Mouse (Mus musculus): ENCODE data around the gene Prcd. TPM values are rescaled to one million over a fixed set of nuclear protein-coding genes. Genes with fewer than 3 reads are reported as not detected.
A peak's percentile ranks its signal among the peaks of the same experiment; 100 is the strongest.
"Not testable (repeated sequence)": the region's sequence is repeated elsewhere in the genome, so short reads cannot be mapped to it uniquely, and the experiment has no call there.

The Prcd gene
- polyA plus RNA-seq, 2 experiments from 2014 or later = not detected

DNA sequence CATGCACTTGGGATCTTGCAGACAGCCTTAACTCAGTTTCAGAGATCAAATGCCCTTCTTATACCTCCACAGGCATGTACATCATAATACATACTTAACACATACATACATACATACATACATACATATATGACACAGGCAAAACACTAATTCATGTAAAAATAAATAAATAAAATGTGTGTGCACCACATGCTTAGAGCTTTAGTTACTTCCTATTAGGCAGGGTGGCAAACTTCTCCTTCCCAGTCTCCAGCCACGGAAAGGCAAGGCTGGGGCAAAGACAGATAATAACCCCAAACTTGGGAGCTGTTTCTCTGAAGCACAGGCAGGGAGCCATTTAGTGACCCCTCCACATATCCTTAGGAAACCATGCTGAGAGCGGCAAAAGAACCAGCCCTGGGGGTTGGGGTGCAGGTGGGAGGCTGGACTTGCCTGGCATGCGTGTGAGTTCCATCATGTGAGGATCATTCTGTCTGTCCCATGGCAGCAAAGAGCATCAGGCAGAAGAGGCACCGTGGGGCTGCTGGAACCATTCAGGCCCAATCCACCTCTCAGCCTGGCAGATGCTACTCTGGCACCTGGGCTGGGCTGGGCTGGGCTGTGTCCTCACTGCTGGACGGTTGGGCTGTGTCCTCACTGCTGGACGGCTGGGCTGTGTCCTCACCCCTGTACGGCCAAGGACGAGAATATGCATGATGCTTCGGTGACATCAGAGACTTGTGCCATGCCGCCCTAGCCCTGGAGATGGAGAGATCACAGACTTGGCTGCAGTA lies 26.8 kb upstream of the Prcd start, which contains the start of gene Rhbdf2:
Rhbdf2 (minus strand) TSS at position 721 of the 773 bp plus-strand sequence.
- ATAC-seq = no peak

DNA sequence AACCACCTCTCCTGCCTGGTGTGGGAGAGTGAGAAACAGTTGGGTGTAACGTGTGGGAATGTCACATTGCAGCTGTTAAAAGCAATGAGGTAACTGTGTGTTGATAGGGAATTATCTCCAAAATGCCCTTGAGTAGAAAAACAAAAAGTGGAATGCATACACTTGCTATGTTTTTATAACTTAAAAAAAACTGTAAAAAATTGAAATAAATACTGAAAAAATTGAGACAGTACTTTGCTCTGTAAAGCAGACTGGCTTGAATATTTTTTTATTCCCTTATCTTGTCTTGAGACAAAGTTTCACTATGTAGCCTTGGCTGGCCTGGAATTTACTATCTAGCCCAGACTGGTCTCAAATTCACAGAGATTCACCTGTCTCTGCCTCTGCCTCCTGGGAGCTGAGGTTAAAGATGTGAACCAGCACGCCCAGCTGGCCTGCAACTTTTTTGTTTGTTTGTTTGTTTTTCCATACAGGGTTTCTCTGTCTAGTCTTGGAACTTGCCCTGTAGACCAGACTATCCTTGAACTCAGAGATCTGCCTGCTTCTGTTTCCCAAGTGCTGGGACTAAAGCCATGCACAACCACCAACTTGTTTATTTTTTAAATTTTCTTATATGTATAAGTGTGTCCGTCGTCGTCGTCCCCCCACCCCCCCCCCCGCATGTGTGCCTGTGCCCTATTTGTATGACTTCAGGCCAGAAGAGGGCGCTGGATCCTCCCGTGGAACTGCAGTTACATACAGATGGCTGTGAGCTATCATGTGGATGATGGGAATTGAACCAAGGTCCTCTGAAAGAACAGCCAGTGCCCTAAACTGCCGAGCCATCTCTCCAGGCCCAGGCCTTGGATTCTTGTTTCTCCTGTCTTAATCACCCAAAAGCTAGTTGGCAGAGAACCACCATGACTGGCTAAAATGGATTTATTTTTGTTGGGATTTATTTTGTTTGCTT lies 26.0 kb upstream of the Prcd start:
- no peak for ATAC-seq

DNA sequence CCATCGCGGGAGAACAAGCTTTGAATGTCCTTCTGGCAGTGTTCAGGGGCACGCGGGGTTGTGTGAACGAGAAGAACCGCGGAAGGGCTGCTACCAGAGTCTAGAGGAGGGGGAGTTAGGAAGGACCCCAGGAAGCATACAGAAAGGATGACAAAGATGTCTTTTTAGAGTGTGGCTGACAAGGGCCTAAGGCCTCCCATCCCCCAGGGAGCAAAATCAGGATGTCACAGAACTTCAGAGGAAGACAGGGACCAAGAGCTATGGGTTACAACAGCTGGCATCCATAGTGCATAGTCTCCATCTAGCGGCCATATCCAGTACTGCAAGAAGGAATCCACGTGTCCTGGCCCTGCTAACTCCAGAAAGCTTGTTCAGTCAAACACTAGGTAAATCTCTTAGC lies 24.6 kb upstream of the Prcd start:
- ATAC-seq = peak; percentile 34

GRCm38 (mm10) chr11:116629472-116629871 lies 23.9 kb upstream of the Prcd start:
- ATAC-seq = no peak

DNA sequence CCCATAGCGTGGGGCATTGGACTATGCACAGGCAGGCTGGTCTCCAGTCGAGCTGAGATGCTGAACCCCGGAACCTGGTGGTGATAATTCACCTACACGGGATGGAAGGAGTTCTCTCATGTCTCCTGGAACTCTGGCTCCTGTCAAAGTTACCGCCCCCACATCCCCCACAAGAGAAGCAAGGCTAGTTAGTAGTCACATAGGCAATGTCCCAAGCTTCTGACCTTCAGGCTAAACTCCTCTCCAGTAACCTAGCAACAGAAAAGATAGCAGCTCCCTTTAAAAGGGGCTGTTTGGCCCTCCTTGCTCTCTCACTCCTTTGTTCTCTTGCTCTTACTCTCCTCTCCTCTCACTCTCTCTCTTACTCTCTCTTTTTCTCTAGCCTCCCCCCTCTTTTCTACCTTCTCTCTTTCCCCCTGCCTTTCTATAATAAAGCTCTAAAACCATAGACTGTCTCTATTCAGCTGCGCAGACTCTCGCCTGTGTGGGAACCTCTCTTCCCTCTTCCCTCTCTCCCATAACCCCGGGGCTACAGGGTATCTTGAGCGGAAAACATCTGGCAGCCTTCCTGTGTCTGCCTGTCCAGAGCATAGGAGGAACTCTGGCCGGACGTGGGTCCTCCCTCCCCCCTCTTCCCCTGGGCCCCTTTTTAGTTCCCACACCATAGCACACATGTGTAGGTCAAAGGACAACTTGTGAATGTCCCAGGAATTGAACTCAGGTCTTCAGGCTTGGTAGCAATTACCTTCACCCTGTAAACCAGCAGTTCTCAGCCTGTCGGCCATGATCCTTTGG lies 23.0 kb upstream of the Prcd start:
- ATAC-seq = no peak

DNA sequence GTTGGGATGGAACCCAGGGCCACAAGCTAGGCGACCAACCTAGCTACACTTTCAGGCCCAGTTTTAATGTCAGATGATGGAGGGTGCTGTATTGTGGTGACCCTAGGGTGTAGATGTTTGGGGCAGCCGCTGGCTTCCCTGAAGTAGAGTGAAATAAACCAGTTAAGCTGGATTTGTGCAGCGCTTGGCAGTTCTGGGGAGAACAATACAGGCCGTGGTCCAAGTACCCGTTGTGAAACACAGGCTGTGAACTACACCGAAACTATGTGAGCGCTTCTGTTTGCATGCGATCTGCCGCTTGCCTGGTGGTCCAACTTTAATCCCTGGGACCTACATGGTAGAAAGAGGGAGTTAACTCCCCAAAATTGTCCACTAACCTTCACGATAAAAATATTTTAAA lies 20.4 kb upstream of the Prcd start:
- no peak for ATAC-seq

DNA sequence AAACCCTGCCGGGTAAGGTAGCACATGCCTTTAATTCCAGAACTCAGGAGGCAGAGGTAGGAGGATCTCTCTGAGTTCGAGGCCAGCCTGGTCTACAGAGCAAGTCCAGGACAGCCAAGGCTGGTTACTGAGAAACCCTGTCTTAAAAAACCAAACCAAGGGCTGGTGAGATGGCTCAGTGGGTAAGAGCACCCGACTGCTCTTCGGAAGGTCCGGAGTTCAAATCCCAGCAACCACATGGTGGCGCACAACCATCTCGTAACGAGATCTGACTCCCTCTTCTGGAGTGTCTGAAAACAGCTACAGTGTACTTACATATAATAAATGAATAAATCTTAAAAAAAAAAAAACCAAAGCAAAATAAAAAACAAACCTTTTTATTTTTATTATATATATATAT lies 16.7 kb upstream of the Prcd start:
- ATAC-seq = not testable (repeated sequence)

GRCm38 (mm10) chr11:116641168-116641567 lies 12.2 kb upstream of the Prcd start:
- no peak for ATAC-seq

DNA sequence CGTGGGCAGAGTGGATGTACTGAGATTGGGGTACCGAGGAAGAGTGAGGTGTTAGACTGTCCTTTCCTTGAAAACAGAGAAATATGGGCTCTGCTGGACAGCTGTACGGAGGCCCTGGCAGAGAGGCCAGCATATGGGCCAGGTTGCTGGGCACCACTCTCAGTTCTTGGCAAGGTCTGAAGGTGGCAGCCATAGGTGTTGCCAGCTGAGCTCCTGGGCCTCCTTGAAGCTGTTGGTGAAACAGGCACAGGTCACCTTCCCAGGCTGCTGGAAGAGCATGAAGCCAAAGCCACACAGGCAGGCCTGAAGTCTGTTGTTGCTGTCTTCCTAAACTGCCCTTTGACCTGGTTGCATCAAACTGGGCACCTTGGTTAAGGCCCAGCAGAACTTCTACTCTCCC lies 11.6 kb upstream of the Prcd start:
- no peak for ATAC-seq

DNA sequence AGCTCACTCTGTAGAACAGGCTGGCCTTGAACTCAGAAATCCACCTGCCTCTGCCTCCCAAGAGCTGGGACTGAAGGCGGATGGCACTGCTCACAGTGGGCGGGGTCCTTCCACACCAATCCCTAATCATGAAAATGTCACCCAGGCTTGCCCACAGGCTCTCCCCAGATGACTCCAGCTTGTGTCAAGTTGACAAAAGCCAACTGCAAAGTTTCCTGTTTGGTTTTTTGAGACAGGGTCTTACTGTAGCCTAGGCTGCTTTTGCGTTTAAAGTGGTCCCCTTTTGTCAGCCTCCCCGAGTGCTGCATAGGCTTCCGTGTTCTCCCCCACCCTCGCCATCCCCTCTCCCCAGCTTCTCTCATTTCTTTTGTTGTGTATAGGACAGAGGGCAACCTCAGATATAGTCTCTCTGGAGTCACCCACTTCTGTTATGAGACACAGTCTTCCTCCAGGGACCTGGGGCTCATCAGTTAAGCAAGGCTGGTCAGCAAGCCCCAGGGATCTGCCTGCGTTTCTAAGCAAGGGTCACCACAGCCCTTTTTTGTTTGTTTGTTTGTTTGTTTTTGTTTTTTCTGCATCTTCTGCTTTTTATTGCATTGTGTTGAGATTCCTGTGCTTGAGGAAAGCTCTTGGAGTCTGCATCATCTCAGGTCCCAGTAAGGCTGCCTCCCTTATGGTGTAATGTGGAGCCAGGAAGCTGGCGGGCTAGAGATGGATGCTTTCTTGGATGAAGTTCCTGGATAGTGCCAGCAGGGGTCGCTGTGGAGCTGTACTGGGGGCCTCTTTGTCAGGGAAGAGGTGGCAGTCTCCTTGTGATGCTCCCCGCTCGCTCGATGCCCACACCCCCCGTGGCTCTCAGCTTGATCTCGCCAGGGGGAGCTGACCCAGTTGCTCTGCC lies 10.4 kb upstream of the Prcd start:
- no peak for ATAC-seq

DNA sequence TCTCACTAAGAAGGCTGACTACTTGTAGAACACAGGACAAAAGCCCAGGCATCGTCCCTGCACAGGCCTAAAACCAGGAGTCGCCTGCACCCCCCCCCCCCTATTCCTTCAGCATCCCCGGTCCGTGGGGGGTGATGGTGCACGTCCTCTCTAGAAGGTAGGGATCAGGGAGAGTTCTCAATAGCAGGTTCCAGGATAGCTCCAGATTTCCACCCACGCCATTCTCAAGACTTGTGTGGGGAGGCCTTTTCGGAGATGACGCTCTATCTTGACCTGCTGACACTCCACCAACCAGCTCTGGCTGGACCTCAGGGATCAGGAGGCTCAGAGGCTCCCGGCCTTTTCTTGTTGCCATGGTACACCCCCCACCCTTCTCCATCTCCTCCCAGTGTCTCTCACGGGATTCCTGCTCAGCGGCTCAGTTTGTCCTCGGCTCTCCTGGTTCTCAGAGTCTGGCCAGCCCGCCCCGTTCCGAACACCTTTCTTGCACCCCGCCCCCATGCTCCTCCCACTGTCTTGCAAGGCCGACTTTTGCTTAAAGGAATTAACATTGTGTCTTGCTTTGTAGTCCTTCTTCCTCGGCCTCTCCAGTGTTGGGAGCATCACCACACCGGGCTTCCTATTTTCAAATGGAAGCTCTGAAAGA lies 9.6 kb upstream of the Prcd start:
- ATAC-seq = no peak

GRCm38 (mm10) chr11:116644225-116645112 lies 8.9 kb upstream of the Prcd start:
- ATAC-seq = no peak

DNA sequence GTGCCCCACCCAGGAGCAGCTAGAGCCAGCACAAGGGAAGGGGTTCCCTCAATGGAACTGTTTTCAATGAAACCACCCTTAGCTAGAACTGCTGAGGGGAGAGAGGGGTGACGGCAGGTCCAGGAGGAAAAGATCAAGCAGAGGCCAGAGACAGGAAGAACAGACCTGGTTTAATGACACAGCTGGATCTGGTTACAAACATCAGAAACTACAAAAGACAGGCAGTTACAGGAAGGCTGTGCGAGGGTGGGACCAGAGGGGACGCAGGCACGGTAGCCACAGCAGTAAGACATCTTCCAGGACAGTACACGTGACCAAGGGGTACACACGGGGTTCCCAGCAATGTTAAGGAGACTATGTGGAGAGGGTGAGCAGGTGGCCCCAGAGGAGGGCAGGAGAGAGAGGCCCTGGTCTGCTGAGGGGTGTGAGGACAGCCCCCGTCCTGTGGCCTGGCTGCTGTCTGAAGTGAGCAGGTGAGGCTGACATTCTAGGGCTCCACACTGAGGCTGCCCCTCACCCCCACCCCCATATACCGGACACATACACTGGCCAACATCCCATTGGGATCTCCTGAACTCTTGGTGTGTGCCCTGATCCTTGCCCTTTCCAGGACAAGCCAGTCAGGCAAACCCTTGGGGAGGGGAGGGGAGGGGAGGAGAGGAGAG lies 7.8 kb upstream of the Prcd start:
- no peak for ATAC-seq

- no peak for ATAC-seq
Measured at GRCm38 (mm10) chr11:116646136-116646535, 7.2 kb upstream of the Prcd start.

- no peak for ATAC-seq
Measured at GRCm38 (mm10) chr11:116646771-116647170, 6.6 kb upstream of the Prcd start.

- ATAC-seq = no peak
Measured at GRCm38 (mm10) chr11:116647340-116647991, 5.9 kb upstream of the Prcd start.

DNA sequence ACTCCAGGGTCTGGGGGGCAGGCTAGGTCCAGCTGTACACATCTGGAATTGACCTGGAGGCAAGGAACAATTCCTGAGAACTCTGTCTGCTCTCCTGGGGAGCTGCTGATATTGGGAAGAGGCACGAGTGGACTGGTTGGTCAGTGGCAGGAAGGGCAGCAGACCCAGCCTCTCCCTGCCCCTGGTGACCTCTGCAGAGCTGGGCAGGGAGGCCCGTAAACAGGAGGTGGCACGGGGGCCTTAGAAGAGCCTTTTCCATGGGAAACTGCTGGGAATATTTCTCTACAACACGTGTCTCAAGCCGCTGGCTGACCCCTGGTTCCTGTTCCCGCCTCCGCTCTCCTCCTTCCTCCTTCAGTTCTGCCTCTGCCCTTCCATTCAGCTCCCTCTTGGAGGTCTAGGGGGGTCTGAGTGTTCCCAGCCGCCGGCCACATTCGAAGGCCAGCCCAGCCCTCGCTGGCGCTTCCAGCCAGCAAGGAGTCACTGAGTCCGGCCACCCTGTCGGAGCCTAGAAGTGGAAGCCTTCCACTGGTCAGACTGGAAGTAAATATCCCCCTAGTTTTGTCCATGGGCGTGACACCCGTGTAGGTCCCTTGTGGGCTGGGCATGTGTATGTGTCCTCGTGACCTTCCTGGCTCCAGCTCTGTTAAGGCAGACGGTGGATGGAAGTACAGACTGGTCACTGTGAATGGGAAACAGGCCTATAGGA lies 5.0 kb upstream of the Prcd start:
- ATAC-seq = no peak

DNA sequence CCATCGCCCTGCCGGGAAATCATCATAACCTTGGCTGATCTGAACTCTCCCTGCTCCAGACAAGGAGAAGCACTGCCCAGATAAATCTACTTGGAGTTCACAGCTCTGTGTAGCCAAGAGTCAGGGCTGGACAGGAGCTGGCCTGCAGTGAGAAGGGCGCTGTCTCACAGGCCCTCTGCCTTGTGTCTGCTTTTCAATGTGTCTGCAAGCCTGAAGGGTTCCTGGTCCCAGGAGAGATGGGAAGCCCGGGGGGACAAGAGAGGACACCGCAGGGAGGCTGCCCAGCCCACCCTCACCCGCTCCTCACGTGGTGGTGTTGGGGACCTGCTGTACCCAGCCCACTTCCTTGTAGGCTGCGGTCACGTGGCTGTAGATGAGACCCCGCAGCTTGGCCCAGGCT lies 4.4 kb upstream of the Prcd start:
- ATAC-seq = no peak
